Mouse (Mus musculus): ENCODE results near the gene Naa38. TPM values are rescaled to one million over a fixed set of nuclear protein-coding genes. Genes with fewer than 3 reads are reported as not detected.
A peak's percentile ranks its signal among the peaks of the same experiment; 100 is the strongest.

Gene Naa38
- polyA plus RNA-seq, 1 experiment = 193 TPM

- DNase-seq = no peak
- Histone ChIP-seq H3K4me1 (ENCODE audit: control insufficient read depth, insufficient read depth, low read length) (peaks cover 16% of the 10 kb centered on the region; the same call in 1 of the 2 replicates), H3K4me3 (replicated peaks; ENCODE audit: insufficient read depth, low read depth, low read length) (peak overlapping the region; percentile 70), H3K27ac (ENCODE audit: insufficient read depth, low read length) (peak overlapping the region; percentile 49), H3K27me3 (ENCODE audit: control insufficient read depth, insufficient read depth, low read length) (no peaks in the 10 kb centered on the region)
- under 1% methylated on average over 41 of the region's 41 CpGs for WGBS
- TF ChIP-seq POLR2A (IDR thresholded peaks at IDR 0.05; ENCODE audit: borderline replicate concordance, insufficient read depth, low read length) (no peak), CTCF (IDR thresholded peaks at IDR 0.05; ENCODE audit: borderline replicate concordance, insufficient read depth, low read depth, low read length) (no peak)
Measured at GRCm38 (mm10) chr11:69410310-69411072, 15.2 kb downstream of the Naa38 start.

- Histone ChIP-seq H3K4me1 (ENCODE audit: control insufficient read depth, insufficient read depth, low read length) (peaks cover 16% of the 10 kb centered on the region; the same call in 1 of the 2 replicates), H3K27ac (ENCODE audit: insufficient read depth, low read length) (peak overlapping the region; percentile 77), H3K4me3 (replicated peaks; ENCODE audit: insufficient read depth, low read depth, low read length) (peak overlapping the region; percentile 70), H3K27me3 (ENCODE audit: control insufficient read depth, insufficient read depth, low read length) (no peaks in the 10 kb centered on the region)
- DNase-seq = peak; percentile 92 to 95
- TF ChIP-seq CTCF (IDR thresholded peaks at IDR 0.05; ENCODE audit: borderline replicate concordance, insufficient read depth, low read depth, low read length) = no peak
- TF ChIP-seq POLR2A (IDR thresholded peaks at IDR 0.05; ENCODE audit: borderline replicate concordance, insufficient read depth, low read length) = peak; percentile 39; the same call in 1 of the 2 replicates
- under 1% methylated on average over 26 of the region's 26 CpGs for WGBS
Measured at GRCm38 (mm10) chr11:69411073-69411535, 15.8 kb downstream of the Naa38 start.

GRCm38 (mm10) chr11:69411538-69412203, 16.4 kb downstream of the Naa38 start:
- TF ChIP-seq POLR2A (IDR thresholded peaks at IDR 0.05; ENCODE audit: borderline replicate concordance, insufficient read depth, low read length) = no peak
- TF ChIP-seq CTCF (IDR thresholded peaks at IDR 0.05; ENCODE audit: borderline replicate concordance, insufficient read depth, low read depth, low read length) = no peak
- Histone ChIP-seq H3K4me3 (replicated peaks; ENCODE audit: insufficient read depth, low read depth, low read length) (peak overlapping the region; percentile 70), H3K27ac (ENCODE audit: insufficient read depth, low read length) (peak overlapping the region; percentile 77), H3K27me3 (ENCODE audit: control insufficient read depth, insufficient read depth, low read length) (no peaks in the 10 kb centered on the region), H3K4me1 (ENCODE audit: control insufficient read depth, insufficient read depth, low read length) (peaks cover 16% of the 10 kb centered on the region; the same call in 1 of the 2 replicates)
- peak in 1 of 2 experiments; percentile 76 for DNase-seq
- under 1% methylated on average over 39 of the region's 39 CpGs for WGBS

- WGBS = 41% methylated on average over 7 of the region's 7 CpGs
- H3K27ac ChIP-seq (ENCODE audit: insufficient read depth, low read length) = no peak overlapping the region
- peak in 1 of 2 experiments; percentile 12 for DNase-seq
Measured at GRCm38 (mm10) chr11:69412548-69412947, 17.3 kb downstream of the Naa38 start.

GRCm38 (mm10) chr11:69413221-69414181, 18.2 kb downstream of the Naa38 start, which contains the start of gene Kdm6b:
Kdm6b (minus strand) TSS chr11:69413675.
- no peak for TF ChIP-seq CTCF (IDR thresholded peaks at IDR 0.05; ENCODE audit: borderline replicate concordance, insufficient read depth, low read depth, low read length)
- no peak for TF ChIP-seq POLR2A (IDR thresholded peaks at IDR 0.05; ENCODE audit: borderline replicate concordance, insufficient read depth, low read length)
- Histone ChIP-seq H3K4me1 (ENCODE audit: control insufficient read depth, insufficient read depth, low read length) (peaks cover 12% of the 10 kb centered on the region; the same call in 1 of the 2 replicates), H3K27ac (ENCODE audit: insufficient read depth, low read length) (peak within 1 kb of the TSS; percentile 8), H3K27me3 (ENCODE audit: control insufficient read depth, insufficient read depth, low read length) (no peaks in the 10 kb centered on the region), H3K4me3 (replicated peaks; ENCODE audit: insufficient read depth, low read depth, low read length) (peak within 1 kb of the TSS; percentile 37)
- peak; percentile 67 to 82 for DNase-seq
- 4% methylated on average over 12 of the region's 12 CpGs for WGBS

More at GRCm38 (mm10) chr11:69412548-69412947, 17.3 kb downstream of the Naa38 start:
- Histone ChIP-seq H3K4me1 (ENCODE audit: control insufficient read depth, insufficient read depth, low read length) (peaks cover 16% of the 10 kb centered on the region; the same call in 1 of the 2 replicates), H3K27me3 (ENCODE audit: control insufficient read depth, insufficient read depth, low read length) (no peaks in the 10 kb centered on the region), H3K4me3 (replicated peaks; ENCODE audit: insufficient read depth, low read depth, low read length) (peak overlapping the region; percentile 37)
- TF ChIP-seq CTCF (IDR thresholded peaks at IDR 0.05; ENCODE audit: borderline replicate concordance, insufficient read depth, low read depth, low read length) (no peak), POLR2A (IDR thresholded peaks at IDR 0.05; ENCODE audit: borderline replicate concordance, insufficient read depth, low read length) (no peak)

GRCm38 (mm10) chr11:69414421-69415326, 19.4 kb downstream of the Naa38 start:
- Histone ChIP-seq H3K4me3 (replicated peaks; ENCODE audit: insufficient read depth, low read depth, low read length) (peak overlapping the region; percentile 78), H3K27ac (ENCODE audit: insufficient read depth, low read length) (peak overlapping the region; percentile 37), H3K27me3 (ENCODE audit: control insufficient read depth, insufficient read depth, low read length) (no peaks in the 10 kb centered on the region), H3K4me1 (ENCODE audit: control insufficient read depth, insufficient read depth, low read length) (peaks cover 12% of the 10 kb centered on the region; the same call in 1 of the 2 replicates)
- WGBS = 6% methylated on average over 4 of the region's 4 CpGs
- DNase-seq = peak in 1 of 2 experiments; percentile 20
- TF ChIP-seq CTCF (IDR thresholded peaks at IDR 0.05; ENCODE audit: borderline replicate concordance, insufficient read depth, low read depth, low read length) = no peak
- TF ChIP-seq POLR2A (IDR thresholded peaks at IDR 0.05; ENCODE audit: borderline replicate concordance, insufficient read depth, low read length) = no peak

All from cerebellum, adult 2 months (tissue).